Mouse (Mus musculus) urinary bladder, postnatal 4 days (tissue): ENCODE data around the gene Sez6.

Experiments used
- DNase-seq, 2 experiments: peaks; one replicate each; pipeline ENCODE4 v3.0.0; 2021 to 2022; ENCODE audit warnings: low spot score in 2 of 2

The Sez6 gene

DNA sequence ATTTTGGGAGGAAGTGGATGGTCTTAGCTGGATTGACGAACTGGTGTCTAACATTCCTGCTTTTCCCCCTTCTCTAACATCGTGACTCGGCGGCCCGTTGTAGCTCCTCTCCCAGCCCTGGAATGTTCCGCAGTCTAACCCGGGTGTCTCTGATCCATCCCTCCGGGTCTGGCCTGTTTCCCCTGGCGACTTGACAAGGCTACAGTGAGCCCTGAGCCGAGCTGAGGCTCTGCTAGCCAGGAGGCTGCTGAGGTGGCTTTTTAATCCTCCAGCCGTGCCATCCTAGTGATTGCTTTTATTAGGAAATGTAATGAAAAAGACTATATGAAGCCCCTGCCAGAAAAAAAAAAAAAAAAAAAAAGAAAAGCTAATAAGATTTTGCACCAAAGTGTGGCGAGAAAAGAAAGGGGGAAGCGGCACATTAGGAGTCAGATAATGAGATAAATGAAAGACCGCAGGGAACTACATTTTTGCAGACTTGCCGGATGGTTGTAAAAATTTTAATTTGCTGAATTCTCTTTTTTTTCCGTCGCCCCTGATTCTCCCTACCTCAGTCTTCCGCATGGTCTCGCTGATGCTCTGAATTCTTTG is 24.4 kb upstream of the Sez6 start:
- DNase-seq, result no peak

GRCm38 (mm10) chr11:77906747-77907174 is 23.8 kb upstream of the Sez6 start:
- DNase-seq, result no peak

- no peak for DNase-seq
These were observed 22.1 kb upstream of the Sez6 start for GRCm38 (mm10) chr11:77908468-77908867.

DNA sequence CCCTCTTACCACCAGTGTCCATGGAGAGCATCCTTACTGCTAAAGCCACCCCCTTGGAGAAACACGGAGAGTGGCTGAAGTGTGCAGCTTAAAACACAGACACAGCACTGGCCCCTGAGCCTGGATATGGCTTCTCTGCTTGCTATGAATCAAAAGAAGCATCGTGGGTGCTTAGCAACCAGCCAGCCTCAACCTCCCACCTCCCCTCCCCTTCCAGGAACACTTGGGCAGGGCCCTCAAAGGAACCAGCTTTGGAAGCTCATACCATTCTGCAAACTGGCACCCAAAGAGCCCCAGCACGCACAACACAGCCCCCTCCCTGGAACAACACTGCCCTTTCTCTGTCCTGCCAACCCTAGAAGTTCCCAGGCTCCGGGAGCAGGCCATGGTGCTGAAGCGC is 21.2 kb upstream of the Sez6 start:
- no peak for DNase-seq

GRCm38 (mm10) chr11:77909776-77910175 is 20.8 kb upstream of the Sez6 start:
- no peak for DNase-seq

- DNase-seq, result no peak
These were observed 17.1 kb upstream of the Sez6 start for GRCm38 (mm10) chr11:77913505-77913904.

- no peak for DNase-seq
These were observed 15.9 kb upstream of the Sez6 start for GRCm38 (mm10) chr11:77914598-77915260.

GRCm38 (mm10) chr11:77916741-77917140 is 13.9 kb upstream of the Sez6 start:
- no peak for DNase-seq

- no peak for DNase-seq
These were observed 13.4 kb upstream of the Sez6 start for GRCm38 (mm10) chr11:77917166-77917565.

- no peak for DNase-seq
These were observed 7.3 kb upstream of the Sez6 start for GRCm38 (mm10) chr11:77923285-77923684.

- no peak for DNase-seq
These were observed 4.6 kb upstream of the Sez6 start for GRCm38 (mm10) chr11:77925836-77926657.

DNA sequence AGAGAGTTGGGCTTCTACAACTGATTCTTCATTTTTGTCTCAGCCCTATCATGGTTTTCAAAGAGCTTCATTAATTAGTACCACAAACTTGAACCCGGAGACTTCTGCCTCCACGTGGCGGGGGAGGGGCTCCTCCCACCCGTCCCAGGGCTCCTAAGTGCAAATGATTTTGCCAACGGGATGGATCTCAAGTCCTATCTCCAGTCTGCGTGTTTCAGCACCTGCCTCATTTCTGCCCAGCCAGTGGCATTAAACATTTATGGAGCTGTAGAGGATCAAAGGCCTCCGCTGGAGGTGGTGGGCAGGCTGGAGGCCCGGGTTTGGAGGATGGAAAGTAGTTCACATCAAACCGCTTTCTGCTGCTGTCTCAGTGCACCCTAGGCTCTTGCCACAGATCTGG is 3.9 kb upstream of the Sez6 start:
- DNase-seq, result no peak

DNA sequence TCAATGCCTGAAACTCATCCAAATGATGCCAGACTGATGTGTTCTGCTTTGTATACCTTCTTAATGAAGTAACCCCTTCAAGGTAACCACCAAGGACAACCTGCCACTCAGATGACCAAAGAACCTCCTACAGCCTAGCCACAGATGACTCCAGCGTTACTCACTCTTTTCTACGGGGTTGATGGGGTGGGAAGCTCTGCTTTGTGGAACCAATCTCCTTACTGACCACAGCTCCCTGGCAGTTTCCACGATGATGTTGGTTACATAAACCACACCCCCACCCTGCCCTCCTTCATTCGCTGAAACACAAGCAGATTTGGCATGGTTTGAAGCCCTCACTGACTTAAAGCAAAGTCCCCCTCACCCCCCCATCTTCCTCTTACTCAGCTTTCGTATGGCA is 2.8 kb upstream of the Sez6 start:
- DNase-seq, result no peak

- no peak for DNase-seq
These were observed 1.2 kb downstream of the Sez6 start for GRCm38 (mm10) chr11:77931541-77932433.

DNA sequence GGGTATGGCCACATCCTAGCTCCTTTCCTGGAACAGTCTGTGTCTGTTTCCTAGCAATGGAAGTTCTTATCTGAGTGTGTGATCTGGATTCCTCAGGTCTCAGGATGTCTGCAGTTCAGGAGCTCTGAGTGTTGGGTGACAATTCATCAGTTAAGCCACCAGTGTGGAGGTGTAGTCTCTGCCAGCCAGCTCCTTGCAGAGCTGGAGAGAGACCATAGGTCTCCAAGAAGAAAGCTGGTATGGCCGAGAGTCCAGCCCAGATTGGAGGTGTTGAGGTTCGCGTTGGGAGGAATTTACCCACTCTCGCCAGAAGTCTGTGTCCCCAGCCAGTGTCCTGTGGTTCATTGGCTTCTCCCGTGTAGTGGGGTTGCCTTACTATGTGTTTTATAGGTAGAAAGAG is 2.0 kb downstream of the Sez6 start:
- DNase-seq, result no peak

DNA sequence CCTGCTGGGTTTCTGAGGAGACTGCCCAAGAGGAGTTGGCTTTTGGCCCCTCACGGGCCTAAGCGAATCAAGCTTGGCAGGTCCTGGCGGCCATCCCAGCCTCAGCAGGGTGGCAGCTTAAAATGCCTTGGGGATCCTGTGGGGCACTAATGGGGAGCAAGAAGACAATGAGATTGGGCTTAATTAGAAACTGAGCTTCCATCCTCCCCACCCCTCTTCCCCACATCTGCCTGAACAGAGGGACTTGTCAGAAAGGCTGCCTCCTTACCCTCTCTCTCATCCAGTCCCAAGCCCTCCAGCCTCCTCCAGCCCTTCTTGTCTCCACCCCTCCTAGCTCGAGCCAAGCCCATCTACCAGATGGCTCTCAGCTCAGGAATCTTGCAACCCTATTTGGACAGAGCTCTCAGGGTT is 3.5 kb downstream of the Sez6 start:
- no peak for DNase-seq

DNA sequence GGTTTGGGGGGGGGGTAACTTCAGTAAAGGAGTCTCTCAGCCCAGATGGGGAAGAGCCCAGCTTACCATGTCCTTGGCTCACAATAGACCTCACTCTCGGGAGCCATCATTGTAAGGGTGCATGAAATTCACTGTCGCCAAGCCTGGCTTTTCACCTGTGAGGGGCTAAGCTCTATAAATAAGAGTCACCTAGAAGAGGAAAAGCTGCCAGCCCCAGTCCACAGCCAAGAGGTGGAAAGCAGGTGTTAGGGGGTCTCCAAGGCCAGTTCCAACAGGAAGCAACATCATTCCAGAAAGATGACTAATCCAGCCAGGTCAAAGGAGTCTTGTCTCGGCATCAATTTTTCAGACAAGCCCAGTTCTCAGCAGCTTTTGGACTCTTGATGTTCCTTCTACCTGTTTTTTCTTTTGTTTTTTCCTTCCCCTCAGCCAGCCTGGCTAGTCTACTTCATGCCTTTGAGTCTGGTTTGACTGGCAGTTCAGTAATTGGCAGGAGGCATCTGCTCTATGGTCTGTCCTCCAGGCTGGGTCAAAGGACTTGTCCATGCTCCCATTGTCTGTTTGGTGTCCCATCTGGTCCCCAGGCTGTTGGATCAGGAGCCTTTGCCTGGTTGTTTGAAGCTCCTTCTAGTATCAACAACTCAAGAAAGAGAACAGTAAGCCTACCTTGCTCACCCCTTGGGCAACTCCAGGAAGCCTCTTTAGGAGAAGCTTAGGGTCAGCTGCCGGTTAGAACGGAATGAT is 4.1 kb downstream of the Sez6 start:
- no peak for DNase-seq

GRCm38 (mm10) chr11:77936846-77937245 is 6.2 kb downstream of the Sez6 start:
- DNase-seq, result no peak

DNA sequence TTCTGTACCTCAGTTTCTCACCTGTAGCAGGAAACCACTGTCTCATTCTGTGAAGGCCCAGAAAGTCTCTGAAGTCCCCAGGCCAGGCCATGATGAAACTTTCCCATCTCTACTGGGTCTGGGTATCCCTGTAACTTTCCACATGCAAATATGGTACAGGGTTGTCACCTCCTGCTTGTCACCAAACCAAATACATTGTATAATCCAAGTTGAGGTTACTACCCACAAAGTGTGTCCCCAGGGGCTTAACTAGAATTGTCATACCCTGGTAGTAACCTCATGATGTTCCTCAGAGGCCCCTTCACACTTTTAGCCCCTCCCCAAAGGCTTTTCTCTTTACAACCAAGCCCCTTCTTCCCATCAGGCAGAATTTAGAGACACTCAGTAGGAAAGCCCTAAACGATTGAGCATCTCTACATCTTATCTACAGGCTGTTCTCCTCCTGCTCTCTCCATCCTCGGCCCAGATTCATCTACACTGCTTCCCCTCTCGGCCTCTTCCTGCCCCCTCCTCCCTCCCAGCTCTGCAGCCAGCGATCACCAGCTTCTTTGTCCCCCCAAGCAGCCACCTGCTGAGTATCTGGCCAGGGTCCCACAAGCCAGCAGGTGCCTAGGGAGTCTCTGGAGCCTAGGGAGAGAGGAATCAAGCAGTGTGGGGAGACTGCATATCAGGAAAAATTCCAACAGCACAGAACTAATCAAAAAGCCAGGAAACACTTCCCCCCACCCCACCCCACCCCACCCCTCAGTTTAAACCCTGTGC is 7.2 kb downstream of the Sez6 start:
- DNase-seq, result no peak

GRCm38 (mm10) chr11:77942230-77942629 is 11.6 kb downstream of the Sez6 start:
- no peak for DNase-seq
